Mouse (Mus musculus) spleen, adult 2 months (tissue): ENCODE measurements at regions not wholly inside any gene's neighbourhood (a gene's known extent, or its start where the extent isn't known, plus 50 kb on each side); places are given as distances from the start of the nearest gene placed in this dataset.
"Not testable (repeated sequence)": the region's sequence is repeated elsewhere in the genome, so short reads cannot be mapped to it uniquely, and the experiment has no call there.

Experiments
- CTCF ChIP-seq: fragments of 200-500 bp; IDR thresholded peaks from 2 replicates; pipeline ENCODE4 v1.5.1; 2011; ENCODE audit warnings: mild to moderate bottlenecking, inconsistent platforms; ENCODE audit not compliant: insufficient read depth, insufficient read length, insufficient replicate concordance; ENCODE audit errors: extremely low read depth
- POLR2A ChIP-seq: fragments of 200-500 bp; IDR thresholded peaks from 2 replicates; pipeline ENCODE4 v1.6.1; 2011; ENCODE audit warnings: low read depth, low read length, inconsistent platforms

DNA sequence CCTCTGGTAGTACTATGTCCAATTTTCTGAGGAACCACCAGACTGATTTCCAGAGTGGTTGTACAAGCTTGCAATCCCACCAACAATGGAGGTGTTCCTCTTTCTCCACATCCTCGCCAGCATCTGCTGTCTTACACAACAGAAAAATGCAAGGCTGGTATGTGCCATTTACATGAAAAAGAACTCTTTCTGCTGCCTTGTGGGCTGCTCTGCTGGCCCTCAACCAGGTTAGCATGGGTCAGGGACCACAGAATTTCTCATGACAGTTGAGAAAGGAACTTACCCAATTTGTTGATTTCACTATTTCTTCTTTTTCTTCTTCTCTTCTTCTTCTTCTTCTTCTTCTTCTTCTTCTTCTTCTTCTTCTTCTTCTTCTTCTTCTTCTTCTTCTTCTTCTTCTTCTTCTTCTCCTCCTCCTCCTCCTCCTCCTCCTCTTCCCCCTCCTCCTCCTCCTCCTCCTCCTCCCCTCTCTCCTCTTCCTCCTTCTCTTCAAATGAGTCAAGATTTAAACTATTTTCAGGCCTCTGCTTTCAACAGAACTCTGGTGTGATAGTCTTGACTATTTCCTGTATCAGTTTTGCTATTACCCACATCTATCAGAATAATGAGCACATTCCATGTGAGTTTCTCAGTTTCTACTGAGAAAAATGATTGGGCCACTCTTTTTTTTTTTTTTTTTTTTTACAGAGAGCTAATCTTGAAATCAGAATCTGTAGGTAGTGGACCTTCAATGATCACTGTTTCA, 56.3 kb upstream of the Itm2b start:
- not testable (repeated sequence) for TF ChIP-seq CTCF, POLR2A
